Mouse (Mus musculus) heart, postnatal 0 days (tissue): ENCODE measurements at regions not wholly inside any gene's neighbourhood (a gene's known extent, or its start where the extent isn't known, plus 50 kb on each side); places are given as distances from the start of the nearest gene placed in this dataset.

Experiments
- ATAC-seq: fragments of 200-750 bp; cut with Nextera tagmentation; 2 replicates; pipeline ENCODE4 v1.8.0; 2017; ENCODE audit warnings: low read depth, moderate number of reproducible peaks, moderate library complexity; ENCODE audit not compliant: insufficient read depth
- DNase-seq: peaks from one replicate; pipeline ENCODE4 v3.0.0-alpha.2; 2016; ENCODE audit warnings: low spot score
- H3K27ac ChIP-seq: fragments of 300-500 bp; sonication (generic); 2 replicates; pipeline ENCODE4 v1.5.1; 2014; ENCODE audit warnings: low read depth, mild to moderate bottlenecking
- H3K27me3 ChIP-seq: fragments of 300-500 bp; sonication (generic); 2 replicates; pipeline ENCODE4 v1.6.1; 2014; ENCODE audit warnings: low read length, mixed read lengths; ENCODE audit not compliant: control insufficient read depth, insufficient read depth
- H3K36me3 ChIP-seq: fragments of 300-500 bp; sonication (generic); replicated peaks from 2 replicates; pipeline ENCODE4 v1.6.1; 2014; ENCODE audit warnings: low read length, mixed read lengths; ENCODE audit not compliant: control insufficient read depth, insufficient read depth
- H3K4me1 ChIP-seq: fragments of 300-500 bp; sonication (generic); 2 replicates; pipeline ENCODE4 v1.6.1; 2014; ENCODE audit warnings: antibody characterized with exemption; ENCODE audit not compliant: control insufficient read depth, insufficient read depth
- H3K4me2 ChIP-seq: fragments of 300-500 bp; sonication (generic); 2 replicates; pipeline ENCODE4 v1.6.1; 2014; ENCODE audit warnings: low read depth, mild to moderate bottlenecking, low read length, moderate library complexity
- H3K4me3 ChIP-seq: fragments of 300-500 bp; sonication (generic); 2 replicates; pipeline ENCODE4 v1.5.1; 2014; ENCODE audit warnings: low read depth, low read length
- H3K9ac ChIP-seq: fragments of 300-500 bp; sonication (generic); replicated peaks from 2 replicates; pipeline ENCODE4 v1.6.1; 2014; ENCODE audit warnings: low read depth, low read length, mixed read lengths
- H3K9me3 ChIP-seq: fragments of 300-500 bp; sonication (generic); replicated peaks from 2 replicates; pipeline ENCODE4 v1.6.1; 2016; ENCODE audit warnings: low read length; ENCODE audit not compliant: control insufficient read depth
- CTCF ChIP-seq: IDR thresholded peaks from 2 replicates; pipeline ENCODE4 v1.5.1; 2016; ENCODE audit warnings: antibody characterized with exemption, control low read depth, low read depth
- EP300 ChIP-seq: IDR thresholded peaks from 2 replicates; pipeline ENCODE4 v1.6.1; 2016; ENCODE audit warnings: antibody characterized with exemption, low read depth
- WGBS: fragments of 180-500 bp; shearing (Covaris S2); extraction: QIAGEN DNeasy Blood & Tissue Kit; methylation state at CpG from one replicate; pipeline ENCODE4 v1.1.7; 2014; 5-methylcytosine and 5-hydroxymethylcytosine counted together

GRCm38 (mm10) chr7:136496335-136497242, 397.8 kb upstream of the Mgmt start:
- ATAC-seq (peak; percentile 77), DNase-seq (peak; percentile 58)
- H3K4me2 ChIP-seq = peak overlapping the region; percentile 48
- H3K9me3 ChIP-seq = no peaks in the 10 kb centered on the region
- peak overlapping the region; percentile 29 for H3K4me3 ChIP-seq
- 32% methylated on average over 19 of the region's 19 CpGs for WGBS
- no peak overlapping the region for H3K9ac ChIP-seq
- TF ChIP-seq CTCF (no peak), EP300 (no peak)
- H3K4me1 ChIP-seq = peaks cover 10% of the 10 kb centered on the region
- no peaks in the 10 kb centered on the region for H3K36me3 ChIP-seq
- peak overlapping the region; percentile 52 for H3K27ac ChIP-seq
- no peaks in the 10 kb centered on the region for H3K27me3 ChIP-seq

GRCm38 (mm10) chr7:136500059-136500458, 394.4 kb upstream of the Mgmt start:
- 95% methylated on average over 4 of the region's 4 CpGs for WGBS
- H3K4me3 ChIP-seq = no peak overlapping the region
- H3K36me3 ChIP-seq = no peaks in the 10 kb centered on the region
- DNase-seq = no peak
- no peaks in the 10 kb centered on the region for H3K27me3 ChIP-seq
- H3K4me2 ChIP-seq = no peak overlapping the region
- ATAC-seq = no peak
- H3K9ac ChIP-seq = no peak overlapping the region
- TF ChIP-seq CTCF (no peak), EP300 (no peak)
- H3K4me1 ChIP-seq = peaks cover 9% of the 10 kb centered on the region
- H3K27ac ChIP-seq = no peak overlapping the region
- no peaks in the 10 kb centered on the region for H3K9me3 ChIP-seq

GRCm38 (mm10) chr7:136501094-136501493, 393.3 kb upstream of the Mgmt start:
- 93% methylated on average over 7 of the region's 7 CpGs for WGBS

GRCm38 (mm10) chr7:136501855-136502847, 392.3 kb upstream of the Mgmt start:
- Histone ChIP-seq H3K4me3 (no peak overlapping the region), H3K4me2 (peak overlapping the region; percentile 29; the same call in 1 of the 2 replicates), H3K36me3 (no peaks in the 10 kb centered on the region), H3K4me1 (no peaks in the 10 kb centered on the region), H3K27ac (no peak overlapping the region), H3K27me3 (no peaks in the 10 kb centered on the region), H3K9me3 (no peaks in the 10 kb centered on the region), H3K9ac (no peak overlapping the region)
- peak; percentile 53 for ATAC-seq
- TF ChIP-seq CTCF (no peak), EP300 (no peak)
- WGBS = 41% methylated on average over 32 of the region's 32 CpGs
- DNase-seq = peak; percentile 51

More at GRCm38 (mm10) chr7:136501094-136501493, 393.3 kb upstream of the Mgmt start:
- TF ChIP-seq CTCF = no peak
- TF ChIP-seq EP300 = no peak
- Histone ChIP-seq H3K4me1 (peaks cover under 1% of the 10 kb centered on the region; the same call in 1 of the 2 replicates), H3K4me2 (no peak overlapping the region), H3K4me3 (no peak overlapping the region), H3K27me3 (no peaks in the 10 kb centered on the region), H3K9ac (no peak overlapping the region), H3K36me3 (no peaks in the 10 kb centered on the region), H3K27ac (no peak overlapping the region), H3K9me3 (no peaks in the 10 kb centered on the region)
- no peak for ATAC-seq
- no peak for DNase-seq

GRCm38 (mm10) chr7:136511389-136511788, 383.0 kb upstream of the Mgmt start:
- 41% methylated on average over 6 of the region's 6 CpGs for WGBS
- no peak for TF ChIP-seq EP300
- no peak for TF ChIP-seq CTCF
- no peaks in the 10 kb centered on the region for H3K9me3 ChIP-seq
- H3K27me3 ChIP-seq = no peaks in the 10 kb centered on the region
- no peak overlapping the region for H3K4me3 ChIP-seq
- ATAC-seq (peak; percentile 53; the same call in 1 of the 2 replicates), DNase-seq (no peak)
- H3K4me1 ChIP-seq = peaks cover 6% of the 10 kb centered on the region; the same call in 1 of the 2 replicates
- H3K4me2 ChIP-seq = no peak overlapping the region
- H3K36me3 ChIP-seq = no peaks in the 10 kb centered on the region
- no peak overlapping the region for H3K27ac ChIP-seq
- no peak overlapping the region for H3K9ac ChIP-seq
